Mouse (Mus musculus) thymus, adult 2 months (tissue): ENCODE measurements around the gene Dgkh.

ENCODE experiments used
- CTCF ChIP-seq: fragments of 200-500 bp; IDR thresholded peaks from 2 replicates; pipeline ENCODE4 v1.5.1; 2012; ENCODE audit warnings: mild to moderate bottlenecking, control low read depth, low read length, moderate library complexity, borderline replicate concordance; ENCODE audit not compliant: control insufficient read depth, poor library complexity, insufficient read depth; ENCODE audit errors: extremely low read depth
- POLR2A ChIP-seq: fragments of 200-500 bp; IDR thresholded peaks from 2 replicates; pipeline ENCODE4 v1.6.1; 2012; ENCODE audit warnings: mild to moderate bottlenecking, low read length, control low read depth, moderate library complexity; ENCODE audit not compliant: control insufficient read depth, poor library complexity, insufficient read depth; ENCODE audit errors: extremely low read depth

- no peak for TF ChIP-seq CTCF
- TF ChIP-seq POLR2A = no peak
These were observed 99.8 kb downstream of the Dgkh start for GRCm38 (mm10) chr14:78632747-78633146.
